Mouse (Mus musculus) heart, adult 2 months (tissue): ENCODE measurements around the gene Lrrc75a. TPM values are rescaled to one million over a fixed set of nuclear protein-coding genes. Genes with fewer than 3 reads are reported as not detected.

Source experiments
- DNase-seq, 2 experiments: peaks; one replicate each; pipeline ENCODE4 v3.0.0; 2021
- H3K27ac ChIP-seq: fragments of 200-600 bp; 2 replicates; pipeline ENCODE4 v1.8.1; 2022
- H3K27me3 ChIP-seq: fragments of 200-500 bp; 2 replicates; pipeline ENCODE4 v1.6.1; 2012; ENCODE audit warnings: mild to moderate bottlenecking, low read length, inconsistent platforms, mixed read lengths; ENCODE audit not compliant: control insufficient read depth, insufficient read depth
- H3K36me3 ChIP-seq: fragments of 200-500 bp; 2 replicates; pipeline ENCODE4 v1.6.1; 2012; ENCODE audit warnings: low read length, inconsistent platforms; ENCODE audit not compliant: control insufficient read depth, insufficient read depth
- H3K4me1 ChIP-seq: fragments of 200-500 bp; 2 replicates; pipeline ENCODE4 v1.6.1; 2011; ENCODE audit warnings: low read length; ENCODE audit not compliant: control insufficient read depth, insufficient read depth
- H3K4me3 ChIP-seq: fragments of 200-600 bp; 2 replicates; pipeline ENCODE4 v1.8.1; 2022
- H3K79me2 ChIP-seq: fragments of 200-500 bp; replicated peaks from 2 replicates; pipeline ENCODE4 v1.6.1; 2012; ENCODE audit warnings: mild to moderate bottlenecking, inconsistent platforms, low read length, moderate library complexity, mixed read lengths; ENCODE audit not compliant: control insufficient read depth, insufficient read depth
- H3K9ac ChIP-seq: fragments of 200-500 bp; 2 replicates; pipeline ENCODE4 v1.6.1; 2012; ENCODE audit warnings: low read depth, mild to moderate bottlenecking, control low read depth, inconsistent platforms, low read length, mixed read lengths
- CTCF ChIP-seq: fragments of 200-600 bp; IDR thresholded peaks from 2 replicates; pipeline ENCODE4 v1.8.1; 2022; ENCODE audit warnings: antibody characterized with exemption, mild to moderate bottlenecking, moderate library complexity
- EP300 ChIP-seq: fragments of 200-500 bp; IDR thresholded peaks from 2 replicates; pipeline ENCODE4 v1.6.1; 2011; ENCODE audit warnings: low read depth, low read length, control low read depth; ENCODE audit not compliant: insufficient read depth
- POLR2A ChIP-seq: fragments of 200-500 bp; IDR thresholded peaks from 2 replicates; pipeline ENCODE4 v1.6.1; 2011; ENCODE audit warnings: mild to moderate bottlenecking, low read depth, low read length, control low read depth; ENCODE audit not compliant: insufficient read depth
- WGBS: fragments of 180-500 bp; shearing (Covaris S2); methylation state at CpG from one replicate; pipeline ENCODE4 v1.1.7; 2018; 5-methylcytosine and 5-hydroxymethylcytosine counted together
- intact Hi-C: fragments of 180-260 bp; cut with DNase I; formaldehyde crosslinking; loops from one replicate; pipeline ENCODE4 v1.15.1; 2025
- polyA plus RNA-seq: library from polyadenylated mRNA; depleted of rRNA; stranded (reverse); fragments of >200 nt; gene quantifications from 2 replicates; pipeline ENCODE4 v1.2.3, GENCODE M21; 2012
- total RNA-seq, 2 experiments: library from RNA; stranded (reverse); gene quantifications; 2 replicates each; pipeline ENCODE4 v1.2.3; 2021

The Lrrc75a gene
- total and polyA plus RNA-seq, 3 experiments = 3.3 to 6.2 (median 4.2) TPM

- Histone ChIP-seq H3K9ac (no peak overlapping the region), H3K27ac (no peak overlapping the region), H3K36me3 (peaks cover 10% of the 10 kb centered on the region), H3K27me3 (no peaks in the 10 kb centered on the region), H3K79me2 (no peaks in the 10 kb centered on the region), H3K4me3 (no peak overlapping the region), H3K4me1 (peaks cover 4% of the 10 kb centered on the region)
- TF ChIP-seq EP300 (no peak), CTCF (no peak), POLR2A (no peak)
- intact Hi-C loops = loop anchor here (10.0 kb wide), 1 partner anchor 266 kb away; the partner anchor contains the start of gene Tvp23b
- WGBS = 73% methylated on average over 10 of the region's 10 CpGs
- DNase-seq = no peak
These were observed 39.3 kb downstream of the Lrrc75a start for GRCm38 (mm10) chr11:62608826-62609675.

GRCm38 (mm10) chr11:62607952-62608201 is 40.4 kb downstream of the Lrrc75a start:
- peaks cover 3% of the 10 kb centered on the region for H3K4me1 ChIP-seq
- no peak for DNase-seq
- no peaks in the 10 kb centered on the region for H3K27me3 ChIP-seq
- 97% methylated on average over 1 of the region's 1 CpGs for WGBS
- no peak overlapping the region for H3K27ac ChIP-seq
- H3K4me3 ChIP-seq = no peak overlapping the region
- peaks cover 13% of the 10 kb centered on the region for H3K36me3 ChIP-seq
- H3K9ac ChIP-seq = no peak overlapping the region
- intact Hi-C loops = loop anchor here (10.0 kb wide), 1 partner anchor 267 kb away; the partner anchor contains the start of gene Tvp23b
- TF ChIP-seq CTCF (no peak), EP300 (no peak)
- H3K79me2 ChIP-seq = no peaks in the 10 kb centered on the region; the same call in 1 of the 2 replicates

GRCm38 (mm10) chr11:62607170-62607951 is 41.0 kb downstream of the Lrrc75a start:
- peaks cover 13% of the 10 kb centered on the region for H3K36me3 ChIP-seq
- H3K27me3 ChIP-seq = no peaks in the 10 kb centered on the region
- H3K4me3 ChIP-seq = no peak overlapping the region
- no peak overlapping the region for H3K9ac ChIP-seq
- WGBS = 65% methylated on average over 10 of the region's 10 CpGs
- peaks cover 3% of the 10 kb centered on the region for H3K4me1 ChIP-seq
- no peaks in the 10 kb centered on the region; the same call in 1 of the 2 replicates for H3K79me2 ChIP-seq
- TF ChIP-seq CTCF (no peak), POLR2A (no peak), EP300 (no peak)
- intact Hi-C loops = loop anchor here (10.0 kb wide), 1 partner anchor 267 kb away; the partner anchor contains the start of gene Tvp23b
- no peak overlapping the region for H3K27ac ChIP-seq
- DNase-seq = no peak

GRCm38 (mm10) chr11:62606299-62607169 is 41.8 kb downstream of the Lrrc75a start:
- no peak for DNase-seq
- H3K79me2 ChIP-seq = no peaks in the 10 kb centered on the region; the same call in 1 of the 2 replicates
- intact Hi-C loops = loop anchor here (10.0 kb wide), 1 partner anchor 268 kb away; the partner anchor contains the start of gene Tvp23b
- TF ChIP-seq EP300 = no peak
- 0 out of 2 replicates have a peak, but pooled peaks have one; percentile 18 for TF ChIP-seq POLR2A
- no peak for TF ChIP-seq CTCF
- no peak overlapping the region for H3K27ac ChIP-seq
- no peak overlapping the region for H3K4me3 ChIP-seq
- H3K27me3 ChIP-seq = no peaks in the 10 kb centered on the region
- H3K9ac ChIP-seq = no peak overlapping the region
- H3K4me1 ChIP-seq = peaks cover 3% of the 10 kb centered on the region
- WGBS = 64% methylated on average over 10 of the region's 10 CpGs
- H3K36me3 ChIP-seq = peaks cover 13% of the 10 kb centered on the region

- no peak for DNase-seq
- Histone ChIP-seq H3K27me3 (no peaks in the 10 kb centered on the region), H3K4me3 (no peak overlapping the region), H3K79me2 (no peaks in the 10 kb centered on the region; the same call in 1 of the 2 replicates), H3K27ac (no peak overlapping the region), H3K9ac (no peak overlapping the region), H3K4me1 (peaks cover 3% of the 10 kb centered on the region), H3K36me3 (peaks cover 13% of the 10 kb centered on the region)
- WGBS = 69% methylated on average over 10 of the region's 10 CpGs
- intact Hi-C loops = loop anchor here (10.0 kb wide), 1 partner anchor 269 kb away; the partner anchor contains the start of gene Tvp23b
- TF ChIP-seq POLR2A = 0 out of 2 replicates have a peak, but pooled peaks have one; percentile 28
- no peak for TF ChIP-seq CTCF
- no peak for TF ChIP-seq EP300
These were observed 42.6 kb downstream of the Lrrc75a start for GRCm38 (mm10) chr11:62605619-62606298.
